Mouse (Mus musculus) myocyte (in vitro differentiated cells): ENCODE measurements around the gene Cmtm4.

ENCODE experiments used
- E2F4 ChIP-seq: IDR thresholded peaks from one replicate; pipeline ENCODE4 v1.6.1; 2011; ENCODE audit warnings: mild to moderate bottlenecking, control low read depth, moderate library complexity; ENCODE audit not compliant: insufficient read depth
- MAX ChIP-seq: IDR thresholded peaks from one replicate; pipeline ENCODE4 v1.6.1; 2011; ENCODE audit warnings: low read depth, mild to moderate bottlenecking, control low read depth
- MYOD1 ChIP-seq, 3 experiments: IDR thresholded peaks; one replicate each; pipeline ENCODE4 v1.6.1; 2011; ENCODE audit warnings: control low read depth in 2 of 3, low read depth in 2 of 3, mild to moderate bottlenecking in 2 of 3, moderate library complexity in 1 of 3; ENCODE audit not compliant: insufficient read length in 2 of 3, control insufficient read depth in 1 of 3
- MYOG ChIP-seq, 3 experiments: IDR thresholded peaks; one replicate each; pipeline ENCODE4 v1.6.1; 2011; ENCODE audit warnings: control low read depth in 2 of 3, low read depth in 2 of 3, mild to moderate bottlenecking in 2 of 3; ENCODE audit not compliant: insufficient read length in 2 of 3, control insufficient read depth in 1 of 3, insufficient read depth in 1 of 3
- POLR2A ChIP-seq: IDR thresholded peaks from one replicate; pipeline ENCODE4 v1.6.1; 2011; ENCODE audit warnings: low read depth, mild to moderate bottlenecking, control low read depth, moderate library complexity; ENCODE audit not compliant: insufficient read length
- POLR2AphosphoS2 ChIP-seq: IDR thresholded peaks from one replicate; pipeline ENCODE4 v1.6.1; 2011; ENCODE audit warnings: low read depth, control low read depth; ENCODE audit not compliant: insufficient read length
- REST ChIP-seq: IDR thresholded peaks from one replicate; pipeline ENCODE4 v1.6.1; 2011; ENCODE audit warnings: mild to moderate bottlenecking, control low read depth, moderate library complexity; ENCODE audit not compliant: insufficient read depth, insufficient read length
- TCF12 ChIP-seq: IDR thresholded peaks from one replicate; pipeline ENCODE4 v1.6.1; 2011; ENCODE audit warnings: mild to moderate bottlenecking, control low read depth; ENCODE audit not compliant: poor library complexity, insufficient read depth, severe bottlenecking
- USF1 ChIP-seq: IDR thresholded peaks from one replicate; pipeline ENCODE4 v1.6.1; 2011; ENCODE audit warnings: low read depth, mild to moderate bottlenecking, control low read depth, moderate library complexity

- TF ChIP-seq POLR2A = no peak
- no peak for TF ChIP-seq POLR2AphosphoS2
- no peak for TF ChIP-seq MAX
- TF ChIP-seq MYOD1 (IDR thresholded peaks at IDR 0.05; ENCODE audit: control insufficient read depth in 1 of 3, insufficient read length in 2 of 3, low read depth in 2 of 3) = no peak
- no peak for TF ChIP-seq E2F4
- no peak for TF ChIP-seq USF1
- no peak for TF ChIP-seq TCF12
- no peak for TF ChIP-seq REST
- TF ChIP-seq MYOG (IDR thresholded peaks at IDR 0.05; ENCODE audit: control insufficient read depth in 1 of 3, insufficient read depth in 1 of 3, insufficient read length in 2 of 3, low read depth in 2 of 3) = no peak
Observed at GRCm38 (mm10) chr8:104380961-104381411, 14.6 kb downstream of the Cmtm4 start.
